Mouse (Mus musculus) urinary bladder, postnatal 10 days (tissue): ENCODE measurements around the gene Pkib.

ENCODE experiments used
- DNase-seq: peaks from one replicate; pipeline ENCODE4 v3.0.0; 2022; ENCODE audit warnings: low spot score

Pkib gene

DNA sequence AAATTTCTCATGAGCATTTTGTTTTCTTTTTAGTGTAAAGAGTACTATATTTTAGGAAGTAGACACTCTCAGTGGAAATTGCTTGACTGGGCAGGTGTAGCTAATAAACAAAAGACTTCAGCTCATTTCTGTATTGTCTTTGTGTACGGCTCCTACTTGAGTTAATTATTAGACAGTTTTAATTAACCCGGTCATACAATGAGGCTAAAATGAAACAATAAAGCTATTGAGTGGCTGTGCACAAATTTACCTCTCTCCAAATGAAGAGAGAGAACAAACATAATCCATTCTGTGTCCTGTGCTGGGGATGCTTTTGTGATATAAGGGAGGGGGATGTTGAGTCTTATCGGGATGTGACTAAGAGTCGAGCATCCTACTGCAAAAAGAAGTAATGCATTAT is 109.0 kb downstream of the Pkib start:
- DNase-seq, result no peak

DNA sequence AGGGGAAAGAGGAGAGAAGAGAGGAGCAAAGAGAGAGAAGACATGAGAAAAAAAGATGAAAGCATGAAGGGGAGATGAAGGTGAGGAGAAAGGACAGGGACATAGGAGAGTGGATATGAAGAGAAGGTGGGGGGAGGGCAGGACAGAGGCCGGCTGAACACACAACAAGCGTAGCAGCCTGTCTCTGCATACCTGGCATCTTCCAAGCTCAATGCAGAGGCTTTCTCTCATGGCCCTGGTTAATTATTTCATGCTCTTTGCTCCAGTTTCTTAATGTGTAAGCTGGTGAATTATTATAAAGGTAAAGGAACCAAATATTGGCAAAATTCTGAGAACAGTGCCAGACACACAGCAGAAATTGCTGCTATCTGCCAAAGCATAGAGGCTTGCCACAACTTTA is 109.6 kb downstream of the Pkib start:
- DNase-seq, result no peak

DNA sequence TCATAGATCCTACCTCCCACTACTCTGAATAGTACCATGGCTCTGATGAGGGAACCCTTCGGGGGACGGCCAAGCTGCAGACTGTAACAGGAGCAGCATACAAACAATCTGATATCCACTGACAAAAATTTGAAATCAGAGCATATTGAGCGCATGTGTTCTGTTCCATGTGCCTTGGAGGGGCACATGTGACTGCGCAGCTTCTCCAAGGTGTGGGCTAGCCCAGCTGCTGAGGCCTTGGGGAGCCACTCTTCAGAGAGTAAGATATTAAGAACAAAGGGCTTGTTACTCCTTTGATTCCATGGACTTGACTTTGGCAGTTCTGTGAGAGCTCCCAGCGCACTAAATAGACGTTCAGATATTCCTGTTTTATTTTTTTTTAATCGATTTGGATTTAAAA is 111.3 kb downstream of the Pkib start:
- DNase-seq, result no peak

DNA sequence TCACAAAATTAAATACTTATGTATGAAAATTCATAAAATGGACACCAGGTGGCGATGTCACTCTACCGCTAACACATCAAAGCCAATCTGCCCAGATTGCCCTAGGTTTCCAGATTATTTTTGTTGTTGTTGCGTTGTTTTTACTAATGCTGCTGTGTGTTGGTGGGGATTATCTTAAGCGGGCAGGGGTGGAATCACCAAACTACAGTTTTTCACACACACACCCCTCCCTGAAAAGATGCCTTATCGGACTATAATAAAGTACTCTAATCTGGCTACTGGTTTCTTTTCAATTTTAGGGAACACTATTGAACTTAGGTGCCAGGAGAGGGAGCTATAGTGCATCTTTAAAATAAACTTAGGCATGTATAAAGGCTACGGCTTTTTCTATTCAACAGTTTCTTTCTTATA is 111.8 kb downstream of the Pkib start:
- no peak for DNase-seq

DNA sequence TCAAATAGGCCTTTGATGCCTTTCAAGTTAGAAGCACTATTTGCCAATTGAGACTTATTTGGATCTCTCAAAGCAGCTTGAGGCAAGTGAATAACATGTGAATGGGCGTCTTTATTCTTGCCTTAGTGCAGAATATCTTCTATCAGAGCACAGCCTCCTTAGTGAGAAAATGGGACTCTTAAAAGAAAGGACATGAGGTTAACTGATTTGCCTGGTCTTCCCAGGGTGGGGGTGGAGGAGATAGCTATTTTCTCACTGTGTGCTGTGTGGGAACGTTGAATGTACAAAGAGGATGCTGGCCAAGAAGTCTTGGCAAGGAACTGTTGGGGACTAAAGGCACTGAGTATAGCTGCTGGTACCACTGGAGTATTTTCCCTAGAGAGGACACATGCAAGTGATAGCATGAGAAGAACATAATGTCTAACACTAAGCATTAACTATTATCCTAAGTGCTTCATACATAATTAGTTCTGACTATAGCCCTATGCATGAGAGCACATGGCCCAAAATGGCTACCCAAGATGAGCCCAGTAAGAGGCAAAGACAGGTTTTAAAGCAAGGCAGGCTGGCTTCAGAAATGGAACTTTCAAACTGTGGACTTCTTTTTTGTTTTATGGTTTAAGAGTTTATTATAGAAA is 112.5 kb downstream of the Pkib start:
- DNase-seq, result no peak

DNA sequence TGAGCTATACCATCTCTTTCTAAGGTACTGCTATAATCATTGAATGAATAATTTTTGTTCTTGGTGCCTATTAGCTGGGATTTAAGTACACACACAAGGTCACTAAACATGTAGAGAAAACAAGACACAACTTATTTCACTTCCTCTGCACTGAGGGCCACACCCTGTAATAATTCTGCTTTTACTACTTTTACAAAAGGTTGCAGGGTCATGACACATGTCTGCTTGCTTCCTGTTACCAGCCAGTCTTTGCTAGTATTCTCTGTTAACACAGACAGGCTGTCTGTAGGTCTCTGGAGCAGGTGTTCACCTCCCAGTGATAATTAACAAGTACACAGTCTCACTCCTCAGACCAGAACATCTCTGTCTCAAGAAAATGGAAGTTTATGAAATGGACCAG is 113.7 kb downstream of the Pkib start:
- no peak for DNase-seq

DNA sequence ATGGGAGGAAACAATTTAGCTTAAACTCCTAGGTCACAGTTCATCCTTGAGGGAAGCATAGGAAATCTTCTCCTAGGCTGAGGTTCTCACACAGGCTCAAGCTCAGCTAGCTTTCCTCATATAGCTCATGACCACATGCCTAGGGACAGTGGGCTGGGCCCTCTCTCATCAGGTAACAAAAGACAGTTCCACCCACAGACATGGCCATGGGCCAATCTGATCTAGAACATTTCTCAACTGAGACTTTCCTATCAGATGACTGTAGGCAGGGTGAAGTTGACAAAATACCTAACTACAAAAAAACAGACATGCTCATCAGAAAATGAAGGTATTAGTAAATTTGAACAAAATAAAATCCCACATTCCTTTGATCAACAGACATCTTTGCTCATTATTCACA is 115.3 kb downstream of the Pkib start:
- DNase-seq, result no peak

DNA sequence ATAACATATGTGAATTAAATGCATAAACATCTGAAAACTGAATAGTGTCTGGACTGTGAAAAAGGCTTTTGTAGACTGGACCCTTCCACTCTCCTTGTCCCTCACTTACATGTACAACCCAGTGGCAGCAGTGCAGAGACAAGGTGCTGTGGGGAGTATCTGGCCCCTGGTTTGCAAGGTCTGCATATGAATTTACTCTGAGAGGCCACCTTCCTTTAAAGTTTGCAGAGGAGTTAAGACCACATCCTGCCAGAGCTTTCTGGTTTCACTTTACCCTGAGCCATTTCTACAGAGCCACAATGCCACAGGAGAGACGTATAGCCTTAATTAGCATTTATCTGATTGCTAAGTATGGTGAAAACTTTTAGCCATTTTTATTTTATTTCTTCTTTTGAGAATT is 121.6 kb downstream of the Pkib start:
- no peak for DNase-seq

DNA sequence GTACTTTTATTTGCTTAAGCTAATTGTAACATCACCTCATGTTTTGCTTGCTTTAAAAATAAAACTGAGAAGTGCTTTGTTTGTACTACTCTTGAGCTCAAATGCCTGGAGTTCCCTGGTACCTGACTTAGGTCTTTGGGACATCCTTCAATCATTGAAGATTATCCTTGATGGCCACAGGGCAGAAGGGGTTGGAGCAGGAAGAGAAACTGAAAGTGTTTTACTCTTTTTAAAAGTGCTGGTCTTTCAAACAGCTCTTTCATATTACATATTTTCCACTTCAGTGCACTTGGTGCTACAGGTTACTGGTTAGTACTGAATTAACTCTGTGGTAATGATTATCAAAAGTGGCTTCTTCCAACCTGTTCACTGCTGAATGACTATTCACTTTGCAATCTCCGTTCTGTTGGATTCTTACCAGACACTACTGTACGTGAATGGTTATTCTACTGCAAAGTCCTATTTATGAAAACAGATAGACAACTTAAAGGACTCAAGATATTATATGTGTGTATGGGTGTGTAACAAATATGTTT is 123.5 kb downstream of the Pkib start:
- DNase-seq, result no peak

DNA sequence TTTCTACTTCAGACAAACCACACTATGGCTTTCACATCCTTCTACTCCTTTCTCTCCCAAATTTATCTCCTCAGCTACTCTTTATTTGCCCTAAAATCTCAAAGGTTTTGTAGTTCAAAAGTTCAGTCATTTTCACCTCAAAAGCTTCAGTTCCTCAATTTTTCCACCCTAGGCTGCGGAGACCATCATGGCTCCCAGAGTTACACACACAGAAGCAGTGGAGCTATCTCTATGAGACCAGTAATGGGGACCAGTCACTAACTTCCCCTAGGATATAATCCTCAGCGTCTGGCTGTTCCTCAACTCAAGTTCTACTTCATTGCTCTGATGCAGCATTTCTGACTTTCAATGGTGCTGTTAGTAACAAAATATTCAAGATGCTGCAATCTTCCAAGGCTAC is 127.2 kb downstream of the Pkib start:
- DNase-seq, result no peak

DNA sequence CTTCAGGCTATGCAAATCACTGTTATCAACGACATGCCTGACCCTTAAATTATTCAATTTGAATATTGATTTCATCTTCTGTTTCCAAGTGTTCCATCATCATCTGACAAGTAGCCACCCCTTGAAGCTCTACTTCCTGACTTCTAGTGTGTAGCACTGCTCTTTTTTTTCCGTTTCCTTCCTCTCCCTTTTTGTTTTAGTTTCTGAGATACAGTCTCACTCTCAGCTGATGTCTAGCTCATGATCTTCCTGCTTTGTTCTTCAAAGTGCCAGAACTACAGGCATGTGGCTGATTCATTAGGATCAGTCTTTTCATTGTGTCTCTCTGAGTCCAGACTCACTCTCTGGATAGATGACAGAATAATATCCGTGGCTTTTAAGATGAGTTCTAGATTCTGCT is 128.9 kb downstream of the Pkib start:
- DNase-seq, result no peak

DNA sequence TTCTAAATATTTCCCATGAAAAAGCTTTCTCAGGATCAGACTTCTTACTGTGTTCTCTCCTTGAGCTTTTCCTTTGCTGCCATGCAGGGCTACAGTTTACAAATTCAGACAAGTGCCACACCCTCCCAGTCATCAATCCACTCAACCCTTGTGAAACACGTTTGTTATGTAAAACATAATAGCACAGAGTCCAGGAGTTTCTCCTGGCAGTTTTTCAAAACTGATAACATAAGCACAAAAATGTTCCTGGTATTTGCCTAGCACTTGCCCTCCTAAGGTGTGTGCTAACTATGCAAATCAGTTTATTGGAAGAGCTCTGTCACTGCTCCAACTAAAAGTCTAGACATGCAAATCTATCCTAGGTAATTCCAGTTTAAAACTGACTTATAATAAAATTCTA is 131.3 kb downstream of the Pkib start:
- no peak for DNase-seq

DNA sequence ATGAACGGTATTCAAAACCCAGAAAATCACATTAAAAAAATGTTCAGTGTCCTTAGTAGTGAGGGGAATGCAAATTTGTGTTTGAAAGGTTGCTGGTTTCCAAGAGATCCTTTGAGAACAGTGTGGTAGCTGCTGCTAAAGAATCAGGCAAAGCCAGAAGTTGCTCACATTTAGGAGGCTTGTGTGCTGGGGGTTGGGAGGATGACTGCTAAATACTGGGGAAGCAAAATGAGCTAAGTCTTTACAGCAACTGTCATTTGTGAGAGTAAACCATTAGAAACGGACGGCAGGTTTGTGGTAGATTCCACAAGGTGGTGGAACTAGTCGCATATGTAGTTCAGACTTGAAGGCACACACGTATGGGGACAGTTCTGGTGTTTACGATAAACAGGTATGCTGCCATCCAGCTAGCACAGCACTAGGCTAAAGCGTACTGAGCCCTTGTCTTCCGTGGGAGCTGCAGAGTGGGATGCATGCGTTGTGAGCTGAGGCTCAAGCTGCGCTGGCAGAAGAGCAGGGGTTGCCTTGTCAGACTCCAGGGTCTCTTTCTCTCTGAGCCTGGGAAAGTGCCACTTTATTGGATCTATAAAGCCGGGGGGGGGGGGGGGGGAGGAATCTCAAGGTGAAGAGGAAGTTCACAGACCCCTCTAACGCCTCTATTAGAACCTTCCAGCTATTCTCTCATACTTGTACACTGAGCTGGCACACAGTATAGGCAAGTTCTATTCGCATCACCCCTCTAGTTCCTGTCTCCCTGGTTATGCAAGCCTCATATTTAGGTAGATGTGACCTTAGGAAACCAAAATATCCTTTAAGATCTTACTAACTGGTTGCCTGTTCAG is 151.7 kb downstream of the Pkib start:
- no peak for DNase-seq

DNA sequence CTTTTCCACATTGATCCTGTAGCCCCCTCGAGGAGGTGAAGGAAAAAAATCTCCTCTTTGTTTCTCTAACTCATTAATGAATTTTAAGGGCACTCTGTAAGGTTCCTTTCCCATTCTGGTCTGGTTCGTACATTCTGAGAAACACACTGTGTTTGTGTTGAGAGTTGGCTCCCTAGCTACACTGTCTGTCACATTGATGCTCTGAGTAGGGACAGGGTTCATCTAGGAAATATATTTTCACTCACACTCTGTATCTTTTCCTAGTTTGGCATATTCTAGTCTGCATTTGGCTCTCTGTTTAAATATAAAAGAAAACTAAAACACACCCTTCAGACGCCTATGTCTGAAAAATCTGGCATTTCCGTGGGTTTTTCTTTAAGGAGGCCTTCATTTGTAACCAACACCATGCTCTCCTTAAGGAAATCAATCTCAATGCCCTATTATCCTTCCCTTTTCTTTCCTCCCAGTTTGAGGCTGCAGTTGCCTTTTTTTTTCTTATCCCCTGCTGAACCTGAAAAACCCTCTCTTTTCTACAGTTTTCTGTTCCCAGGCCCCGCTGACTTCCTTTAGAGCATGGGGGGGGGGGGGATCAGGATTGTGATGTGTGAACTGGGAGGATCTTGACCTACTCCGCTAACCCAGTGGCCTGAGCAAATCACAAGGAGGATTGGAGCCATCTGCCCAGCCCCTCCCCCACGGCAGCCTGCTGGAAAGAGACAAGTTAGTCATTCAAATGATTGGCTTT is 152.5 kb downstream of the Pkib start:
- DNase-seq, result no peak

DNA sequence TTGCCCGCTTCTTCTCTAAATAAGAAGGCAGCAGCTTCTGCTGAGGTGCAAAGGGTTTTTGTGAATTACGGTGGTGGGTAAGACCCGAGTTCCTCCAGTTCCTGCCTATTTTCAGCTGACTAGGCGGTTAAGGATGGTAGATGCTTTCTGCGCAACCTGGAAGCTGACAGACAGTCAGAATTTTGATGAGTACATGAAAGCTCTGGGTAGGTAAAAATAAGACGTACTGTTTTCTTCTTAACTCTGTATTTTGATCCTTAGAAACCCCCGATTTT is 153.0 kb downstream of the Pkib start, which contains the start of gene Fabp7:
Gene Fabp7, plus strand, starts transcription at position 6 of the 275 bp plus-strand sequence.
- no peak for DNase-seq

DNA sequence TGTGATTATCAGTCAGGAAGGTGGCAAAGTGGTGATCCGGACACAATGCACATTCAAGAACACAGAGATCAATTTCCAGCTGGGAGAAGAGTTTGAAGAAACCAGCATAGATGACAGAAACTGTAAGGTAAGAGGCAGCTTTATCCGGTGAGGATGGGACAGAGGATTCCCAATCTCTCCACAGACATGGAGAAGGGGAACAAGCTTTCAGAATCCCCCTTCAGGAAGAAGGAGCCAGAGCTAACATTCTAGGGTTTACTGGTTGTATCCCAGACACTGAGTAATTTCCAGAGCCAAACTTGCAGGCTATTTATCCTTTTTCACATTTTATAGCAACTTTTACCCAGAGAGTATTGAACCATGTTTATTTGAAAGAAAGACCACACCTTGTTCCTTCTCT is 153.8 kb downstream of the Pkib start:
- DNase-seq, result no peak
